Comparison of ENCODE assay signal across 9 mouse cellular contexts in the genomic region with DNA sequence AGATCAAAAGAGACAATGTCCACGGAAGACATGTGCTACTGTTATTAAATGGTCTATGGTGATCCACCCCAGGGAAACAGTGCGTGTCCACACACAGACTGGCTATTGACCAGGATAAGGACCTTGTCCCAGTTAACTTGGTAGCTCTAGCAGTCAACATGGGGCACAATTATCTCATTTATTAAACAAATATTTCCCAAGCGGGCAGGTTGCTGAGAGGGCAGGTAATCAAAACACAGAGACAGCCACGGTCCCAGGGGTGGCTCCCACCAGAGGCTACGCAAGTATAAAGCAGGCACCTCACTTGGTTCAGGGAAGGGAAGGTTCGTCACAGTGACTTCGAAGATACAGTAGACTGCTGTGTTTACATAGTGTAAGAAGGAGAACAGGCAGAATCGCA.
"Had no signal": no experiment of that assay in that cellular context is flagged by ENCODE, and none has a peak within 500 bp of the region (broad histone marks: within the 10 kb centered on the region; RNA-seq: fewer than 3 reads in every experiment).

No protein-coding gene starts in this region.

- H3K27me3 ChIP-seq: limb, embryonic 13.5 days; liver, embryonic 13.5 days; stomach, embryonic 15.5 days had no signal

- H3K9me3 ChIP-seq: limb, embryonic 13.5 days; liver, embryonic 13.5 days; neural tube, embryonic 12.5 days; stomach, embryonic 15.5 days had no signal

- H3K4me2 ChIP-seq: limb, embryonic 13.5 days; liver, embryonic 13.5 days; neural tube, embryonic 12.5 days; stomach, embryonic 15.5 days had no signal

- H3K4me3 ChIP-seq: limb, embryonic 13.5 days; liver, embryonic 13.5 days; myocyte; neural tube, embryonic 12.5 days; stomach, embryonic 15.5 days had no signal

- H3K4me1 ChIP-seq: liver, embryonic 13.5 days; neural tube, embryonic 12.5 days had no signal

- DNase-seq: kidney, adult 11 months; liver, embryonic 13.5 days; right cerebral cortex, postnatal 14 days; thymus, postnatal 36 days had no signal

- H3K36me3 ChIP-seq: limb, embryonic 13.5 days; liver, embryonic 13.5 days; neural tube, embryonic 12.5 days; stomach, embryonic 15.5 days had no signal

- H3K27ac ChIP-seq: kidney, postnatal 0 days; limb, embryonic 13.5 days; liver, embryonic 13.5 days; neural tube, embryonic 12.5 days had no signal

- H3K9ac ChIP-seq: limb, embryonic 13.5 days; liver, embryonic 13.5 days; neural tube, embryonic 12.5 days; stomach, embryonic 15.5 days had no signal
